Mouse (Mus musculus) spleen, postnatal 14 days (tissue): ENCODE data around the gene Ubl7.
A peak's percentile ranks its signal among the peaks of the same experiment; 100 is the strongest.
"Not testable (repeated sequence)": the region's sequence is repeated elsewhere in the genome, so short reads cannot be mapped to it uniquely, and the experiment has no call there.

Experiments
- DNase-seq, 2 experiments: peaks; one replicate each; pipeline ENCODE4 v3.0.0; 2021 to 2022; ENCODE audit warnings: low spot score in 2 of 2

Gene Ubl7

GRCm38 (mm10) chr9:57910254-57911160, at the start of gene Ubl7:
Gene Ubl7, plus strand, starts transcription at chr9:57910979.
- DNase-seq, result peak; percentile 74 to 85

GRCm38 (mm10) chr9:57861951-57862471, 48.8 kb upstream of the Ubl7 start:
- DNase-seq, result peak in 1 of 2 experiments; percentile 53

GRCm38 (mm10) chr9:57864336-57864735, 46.4 kb upstream of the Ubl7 start:
- no peak for DNase-seq

- no peak for DNase-seq
These were observed 44.2 kb upstream of the Ubl7 start for GRCm38 (mm10) chr9:57866530-57866929.

- no peak for DNase-seq
These were observed 43.5 kb upstream of the Ubl7 start for GRCm38 (mm10) chr9:57867236-57867635.

GRCm38 (mm10) chr9:57867880-57868279, 42.9 kb upstream of the Ubl7 start:
- DNase-seq, result no peak

- no peak for DNase-seq
These were observed 42.0 kb upstream of the Ubl7 start for GRCm38 (mm10) chr9:57868767-57869166.

GRCm38 (mm10) chr9:57870273-57870816, 40.4 kb upstream of the Ubl7 start:
- no peak for DNase-seq

GRCm38 (mm10) chr9:57874134-57874533, 36.6 kb upstream of the Ubl7 start:
- no peak for DNase-seq

GRCm38 (mm10) chr9:57874994-57875393, 35.8 kb upstream of the Ubl7 start:
- DNase-seq, result no peak

- DNase-seq, result no peak
These were observed 31.6 kb upstream of the Ubl7 start for GRCm38 (mm10) chr9:57879213-57879612.

GRCm38 (mm10) chr9:57880278-57880677, 30.5 kb upstream of the Ubl7 start:
- DNase-seq, result no peak

- not testable (repeated sequence) for DNase-seq
These were observed 29.0 kb upstream of the Ubl7 start for GRCm38 (mm10) chr9:57881781-57882180.

- DNase-seq, result no peak
These were observed 27.4 kb upstream of the Ubl7 start for GRCm38 (mm10) chr9:57883413-57883812.

GRCm38 (mm10) chr9:57888119-57888518, 22.7 kb upstream of the Ubl7 start:
- no peak for DNase-seq

- DNase-seq, result no peak
These were observed 10.3 kb upstream of the Ubl7 start for GRCm38 (mm10) chr9:57900478-57900877.

- no peak for DNase-seq
These were observed 9.6 kb upstream of the Ubl7 start for GRCm38 (mm10) chr9:57901197-57901596.

- no peak for DNase-seq
These were observed 9.2 kb upstream of the Ubl7 start for GRCm38 (mm10) chr9:57901601-57902000.

GRCm38 (mm10) chr9:57902132-57902531, 8.6 kb upstream of the Ubl7 start:
- no peak for DNase-seq

- no peak for DNase-seq
These were observed 7.1 kb upstream of the Ubl7 start for GRCm38 (mm10) chr9:57903589-57904249.

GRCm38 (mm10) chr9:57904250-57904644, 6.5 kb upstream of the Ubl7 start:
- no peak for DNase-seq

- DNase-seq, result no peak
These were observed 3.6 kb upstream of the Ubl7 start for GRCm38 (mm10) chr9:57907206-57907605.
